Mouse (Mus musculus): Measurements from ENCODE around the gene Cd7.

DNA sequence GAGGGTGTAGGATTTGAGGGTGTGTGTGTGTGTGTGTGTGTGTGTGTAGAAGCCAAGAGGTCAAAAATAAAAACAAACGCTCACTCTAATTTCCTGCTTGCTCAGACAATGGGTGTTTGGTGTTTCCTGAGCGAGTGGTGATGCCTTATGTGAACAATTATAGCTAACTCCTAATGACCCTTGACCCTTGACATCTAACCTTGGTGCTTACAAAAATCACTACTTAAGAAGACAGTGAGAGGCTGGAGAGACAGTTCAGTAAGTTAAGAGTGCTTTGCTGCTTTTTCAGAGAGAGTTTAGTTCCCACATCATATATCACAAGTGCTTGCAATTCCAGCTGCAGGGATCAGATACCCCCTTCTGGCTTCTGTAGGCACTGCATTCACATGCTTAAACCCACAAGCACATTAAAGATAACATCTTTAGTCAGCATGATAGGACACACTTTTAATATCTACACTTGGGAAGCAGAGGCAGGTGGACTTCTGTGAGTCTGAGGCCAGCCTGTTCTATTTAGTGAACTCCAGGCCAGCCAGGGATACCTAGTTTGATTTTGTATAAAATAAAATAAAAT, 8.7 kb upstream of the Cd7 start:
- no peak for TF ChIP-seq CTCF (IDR thresholded peaks at IDR 0.05; ENCODE audit: control insufficient read depth, insufficient read depth, insufficient replicate concordance, low read depth, low read length)
- no peak for TF ChIP-seq POLR2A (IDR thresholded peaks at IDR 0.05; ENCODE audit: control insufficient read depth, low read depth, low read length)
